Mouse (Mus musculus) CH12.LX (cell line): ENCODE measurements around the gene Gdi2. TPM values are rescaled to one million over a fixed set of nuclear protein-coding genes. Genes with fewer than 3 reads are reported as not detected.

Experiments
- DNase-seq: peaks from one replicate; pipeline ENCODE4 v3.0.0-alpha.2; 2013; ENCODE audit errors: extremely low read depth
- H3K27ac ChIP-seq: 2 replicates; pipeline ENCODE4 v1.5.1; 2012; ENCODE audit warnings: low read depth, mild to moderate bottlenecking, control low read depth, moderate library complexity; ENCODE audit not compliant: insufficient read depth
- H3K27me3 ChIP-seq: replicated peaks from 2 replicates; pipeline ENCODE3; 2012; ENCODE audit warnings: inconsistent platforms
- H3K36me3 ChIP-seq, 2 experiments: replicated peaks in 1 of 2; 2 replicates each; pipeline versions ENCODE3 to v1.6.1; 2012; ENCODE audit warnings: inconsistent platforms in 1 of 2, low read length in 1 of 2, mild to moderate bottlenecking in 1 of 2, mixed read lengths in 1 of 2, moderate library complexity in 1 of 2; ENCODE audit not compliant: control insufficient read depth in 1 of 2, insufficient read depth in 1 of 2
- H3K4me1 ChIP-seq, 2 experiments: 2 replicates each; pipeline ENCODE4 v1.6.1; 2012; ENCODE audit warnings: inconsistent platforms in 1 of 2, moderate library complexity in 1 of 2; ENCODE audit not compliant: insufficient read depth in 2 of 2, control insufficient read depth in 1 of 2
- H3K4me2 ChIP-seq: 2 replicates; pipeline ENCODE4 v1.6.1; 2012; ENCODE audit warnings: low read depth, mild to moderate bottlenecking, control low read depth; ENCODE audit not compliant: poor library complexity, insufficient read depth, severe bottlenecking
- H3K4me3 ChIP-seq, 3 experiments: fragments of 150-350 bp in 1 of 3; sonication (generic) in 1 of 3; replicated peaks in 1 of 3; 2 replicates each; pipeline versions ENCODE3 to v1.5.1; 2011 to 2012; ENCODE audit warnings: low read depth in 2 of 3, low read length in 2 of 3, mild to moderate bottlenecking in 2 of 3, moderate library complexity in 2 of 3, control low read depth in 1 of 3, improper control_type of control experiment in 1 of 3, inconsistent platforms in 1 of 3, mixed read lengths in 1 of 3; ENCODE audit not compliant: poor library complexity in 1 of 3
- H3K79me2 ChIP-seq: replicated peaks from 2 replicates; pipeline ENCODE4 v1.6.1; 2012; ENCODE audit warnings: mild to moderate bottlenecking, moderate library complexity; ENCODE audit not compliant: control insufficient read depth, poor library complexity, insufficient read depth, severe bottlenecking; ENCODE audit errors: extremely low read depth
- H3K9ac ChIP-seq: 2 replicates; pipeline ENCODE4 v1.6.1; 2012; ENCODE audit warnings: low read depth, mild to moderate bottlenecking, control low read depth, moderate library complexity; ENCODE audit not compliant: insufficient read depth
- H3K9me3 ChIP-seq: replicated peaks from 2 replicates; pipeline ENCODE3; 2012; ENCODE audit warnings: low read length, inconsistent platforms, mixed read lengths
- BHLHE40 ChIP-seq: IDR thresholded peaks from 2 replicates; pipeline ENCODE4 v1.6.1; 2011; ENCODE audit warnings: mild to moderate bottlenecking, low read depth, low read length, improper control_type of control experiment
- CHD1 ChIP-seq: IDR thresholded peaks from 2 replicates; pipeline ENCODE4 v1.6.1; 2012; ENCODE audit warnings: low read depth, low read length, improper control_type of control experiment, inconsistent platforms
- CHD2 ChIP-seq: IDR thresholded peaks from 2 replicates; pipeline ENCODE4 v1.6.1; 2011; ENCODE audit warnings: low read length, improper control_type of control experiment
- CTCF ChIP-seq, 2 experiments: IDR thresholded peaks in 1 of 2; conservative IDR thresholded peaks in 1 of 2; 2 replicates each; pipeline ENCODE4 v1.5.1; 2011 to 2012; ENCODE audit warnings: low read depth in 2 of 2, low read length in 2 of 2, improper control_type of control experiment in 1 of 2, inconsistent platforms in 1 of 2, mild to moderate bottlenecking in 1 of 2, moderate library complexity in 1 of 2
- E2F4 ChIP-seq: IDR thresholded peaks from 2 replicates; pipeline ENCODE4 v1.6.1; 2011; ENCODE audit warnings: low read depth, low read length, improper control_type of control experiment; ENCODE audit not compliant: insufficient replicate concordance
- ELF1 ChIP-seq: IDR thresholded peaks from 2 replicates; pipeline ENCODE4 v1.6.1; 2014; ENCODE audit warnings: low read depth, mild to moderate bottlenecking, inconsistent platforms, low read length, improper control_type of control experiment
- EP300 ChIP-seq: IDR thresholded peaks from 2 replicates; pipeline ENCODE4 v1.6.1; 2011; ENCODE audit warnings: low read length, improper control_type of control experiment
- ETS1 ChIP-seq: conservative IDR thresholded peaks from 2 replicates; pipeline ENCODE4 v1.6.1; 2012; ENCODE audit warnings: low read depth, mild to moderate bottlenecking, inconsistent platforms, low read length, improper control_type of control experiment, moderate library complexity
- GABPA ChIP-seq: IDR thresholded peaks from 2 replicates; pipeline ENCODE4 v1.6.1; 2012; ENCODE audit warnings: low read depth, low read length, improper control_type of control experiment, inconsistent platforms; ENCODE audit not compliant: insufficient replicate concordance
- HCFC1 ChIP-seq: IDR thresholded peaks from 2 replicates; pipeline ENCODE4 v1.6.1; 2012; ENCODE audit warnings: low read depth, mild to moderate bottlenecking, inconsistent platforms, low read length, improper control_type of control experiment
- IRF4 ChIP-seq: IDR thresholded peaks from 2 replicates; pipeline ENCODE4 v1.6.1; 2014; ENCODE audit warnings: low read depth, mild to moderate bottlenecking, inconsistent platforms, low read length, improper control_type of control experiment
- JUN ChIP-seq: IDR thresholded peaks from 2 replicates; pipeline ENCODE4 v1.6.1; 2011; ENCODE audit warnings: low read depth, mild to moderate bottlenecking, low read length, improper control_type of control experiment, moderate library complexity; ENCODE audit not compliant: insufficient read depth
- JUND ChIP-seq: conservative IDR thresholded peaks from 2 replicates; pipeline ENCODE4 v1.6.1; 2011; ENCODE audit warnings: low read depth, low read length, improper control_type of control experiment
- KAT2A ChIP-seq: IDR thresholded peaks from 2 replicates; pipeline ENCODE4 v1.6.1; 2012; ENCODE audit warnings: low read length, improper control_type of control experiment, inconsistent platforms; ENCODE audit not compliant: insufficient replicate concordance
- MAFK ChIP-seq: IDR thresholded peaks from 2 replicates; pipeline ENCODE4 v1.6.1; 2011; ENCODE audit warnings: low read length, improper control_type of control experiment; ENCODE audit not compliant: insufficient replicate concordance
- MAX ChIP-seq: IDR thresholded peaks from 2 replicates; pipeline ENCODE4 v1.6.1; 2011; ENCODE audit warnings: low read length, improper control_type of control experiment
- MAZ ChIP-seq: IDR thresholded peaks from 2 replicates; pipeline ENCODE4 v1.6.1; 2012; ENCODE audit warnings: low read depth, mild to moderate bottlenecking, inconsistent platforms, low read length, improper control_type of control experiment, moderate library complexity
- MEF2A ChIP-seq: IDR thresholded peaks from 2 replicates; pipeline ENCODE4 v1.6.1; 2014; ENCODE audit warnings: low read depth, mild to moderate bottlenecking, inconsistent platforms, low read length, improper control_type of control experiment, borderline replicate concordance
- MXI1 ChIP-seq: IDR thresholded peaks from 2 replicates; pipeline ENCODE4 v1.6.1; 2011; ENCODE audit warnings: mild to moderate bottlenecking, low read depth, low read length, improper control_type of control experiment
- MYC ChIP-seq: IDR thresholded peaks from 2 replicates; pipeline ENCODE4 v1.6.1; 2011; ENCODE audit warnings: low read depth, mild to moderate bottlenecking, improper control_type of control experiment, low read length
- NELFE ChIP-seq: IDR thresholded peaks from 2 replicates; pipeline ENCODE4 v1.6.1; 2011; ENCODE audit warnings: low read depth, low read length, improper control_type of control experiment
- NRF1 ChIP-seq: IDR thresholded peaks from 2 replicates; pipeline ENCODE4 v1.6.1; 2014; ENCODE audit warnings: low read depth, mild to moderate bottlenecking, inconsistent platforms, low read length, improper control_type of control experiment, moderate library complexity
- PAX5 ChIP-seq: IDR thresholded peaks from 2 replicates; pipeline ENCODE4 v1.6.1; 2012; ENCODE audit warnings: low read length, inconsistent platforms, mixed read lengths
- POLR2A ChIP-seq: IDR thresholded peaks from 2 replicates; pipeline ENCODE4 v1.6.1; 2011; ENCODE audit warnings: low read depth, mild to moderate bottlenecking, improper control_type of control experiment, low read length
- POLR2AphosphoS2 ChIP-seq: IDR thresholded peaks from 2 replicates; pipeline ENCODE4 v1.6.1; 2011; ENCODE audit warnings: low read depth, low read length, improper control_type of control experiment
- RAD21 ChIP-seq: IDR thresholded peaks from 2 replicates; pipeline ENCODE4 v1.6.1; 2011; ENCODE audit warnings: low read depth, mild to moderate bottlenecking, low read length, improper control_type of control experiment, moderate library complexity
- RCOR1 ChIP-seq: conservative IDR thresholded peaks from 2 replicates; pipeline ENCODE4 v1.6.1; 2012; ENCODE audit warnings: low read depth, mild to moderate bottlenecking, inconsistent platforms, low read length, improper control_type of control experiment
- SIN3A ChIP-seq: IDR thresholded peaks from 2 replicates; pipeline ENCODE4 v1.6.1; 2012; ENCODE audit warnings: low read length, improper control_type of control experiment, inconsistent platforms
- SMC3 ChIP-seq: IDR thresholded peaks from 2 replicates; pipeline ENCODE4 v1.6.1; 2011; ENCODE audit warnings: low read depth, low read length, improper control_type of control experiment
- TBP ChIP-seq: conservative IDR thresholded peaks from 2 replicates; pipeline ENCODE4 v1.6.1; 2011; ENCODE audit warnings: low read depth, low read length, improper control_type of control experiment
- TCF12 ChIP-seq: IDR thresholded peaks from 2 replicates; pipeline ENCODE4 v1.6.1; 2014; ENCODE audit warnings: low read depth, mild to moderate bottlenecking, inconsistent platforms, low read length, improper control_type of control experiment
- UBTF ChIP-seq: IDR thresholded peaks from 2 replicates; pipeline ENCODE4 v1.6.1; 2012; ENCODE audit warnings: low read depth, mild to moderate bottlenecking, inconsistent platforms, low read length, improper control_type of control experiment, moderate library complexity
- USF1 ChIP-seq: IDR thresholded peaks from 2 replicates; pipeline ENCODE4 v1.6.1; 2014; ENCODE audit warnings: low read depth, mild to moderate bottlenecking, inconsistent platforms, low read length, improper control_type of control experiment
- USF2 ChIP-seq: conservative IDR thresholded peaks from 2 replicates; pipeline ENCODE4 v1.6.1; 2011; ENCODE audit warnings: low read depth, low read length, improper control_type of control experiment
- ZC3H11A ChIP-seq: IDR thresholded peaks from 2 replicates; pipeline ENCODE4 v1.6.1; 2012; ENCODE audit warnings: low read depth, mild to moderate bottlenecking, inconsistent platforms, low read length, improper control_type of control experiment
- ZKSCAN1 ChIP-seq: IDR thresholded peaks from 2 replicates; pipeline ENCODE4 v1.6.1; 2012; ENCODE audit warnings: low read depth, inconsistent platforms, low read length, improper control_type of control experiment, borderline replicate concordance
- ZMIZ1 ChIP-seq: IDR thresholded peaks from 2 replicates; pipeline ENCODE4 v1.6.1; 2012; ENCODE audit warnings: low read depth, mild to moderate bottlenecking, inconsistent platforms, low read length, improper control_type of control experiment
- ZNF384 ChIP-seq: IDR thresholded peaks from 2 replicates; pipeline ENCODE4 v1.6.1; 2012; ENCODE audit warnings: low read depth, low read length, improper control_type of control experiment, inconsistent platforms
- dilution Hi-C: fragments of 300-500 bp; cut with MboI; formaldehyde crosslinking; loops from 2 replicates; pipeline ENCODE4 v1.14.3; 2020; ENCODE audit warnings: low sequenced_read_pairs; ENCODE audit not compliant: extremely low pct_unique_long_range_greater_than_20kb, extremely low pct_ligation_motif_present
- in situ Hi-C: fragments of 300-500 bp; cut with MboI; formaldehyde crosslinking; loops from 3 replicates; pipeline ENCODE4 v1.14.3; 2019; ENCODE audit warnings: low sequenced_read_pairs, low pct_ligation_motif_present, low pct_unique_long_range_greater_than_20kb, mixed read lengths
- polyA plus RNA-seq: library from polyadenylated mRNA; unstranded; fragments of >175 nt; gene quantifications from 2 replicates; pipeline ENCODE4 v1.2.1, GENCODE M21; 2012; ENCODE audit warnings: low read depth; ENCODE audit not compliant: insufficient read length
- total RNA-seq, 2 experiments: library from RNA; depleted of rRNA; stranded (reverse); fragments of 300-350 nt in 1 of 2; fragments of >200 nt in 1 of 2; gene quantifications; 2 replicates each; pipeline ENCODE4 v1.2.3; 2012 to 2014

Gdi2 gene
- total and polyA plus RNA-seq, 3 experiments = 263 to 655 (median 609) TPM

DNA sequence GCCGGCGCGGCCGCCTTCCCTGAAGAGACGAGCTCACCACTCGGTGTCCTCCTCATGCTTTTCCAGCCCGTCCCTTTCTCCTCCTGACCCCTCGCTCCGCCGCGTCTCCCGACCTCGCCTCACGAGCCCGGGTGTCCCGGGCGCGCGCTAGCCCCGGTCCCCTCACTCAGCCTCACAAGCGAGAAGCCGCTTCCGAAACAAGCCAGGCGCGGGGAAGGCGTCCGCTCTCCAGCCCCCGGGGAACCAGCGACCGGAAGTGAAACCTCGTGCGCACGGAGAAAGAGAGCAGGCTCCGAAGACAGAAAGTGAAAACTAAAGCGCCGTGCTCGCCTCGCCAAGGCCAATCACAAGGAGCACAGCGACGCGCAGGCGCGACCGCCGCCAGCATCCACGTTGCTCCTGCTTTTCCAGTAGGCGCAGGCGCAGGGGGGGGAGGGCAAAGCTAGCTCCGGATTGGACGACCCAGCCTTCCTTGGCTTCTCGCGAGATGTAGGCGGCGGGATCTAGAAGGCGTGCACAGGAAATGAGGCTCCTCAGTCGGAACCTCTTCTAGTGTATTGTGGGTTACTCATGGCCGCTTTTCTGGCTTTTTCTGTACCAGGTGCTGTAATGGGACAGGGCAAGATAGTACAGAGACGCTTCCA lies 73.1 kb downstream of the Gdi2 start, which contains the start of gene Fam208b:
Gene Fam208b (minus strand): TSS at position 314 of the 644 bp plus-strand sequence.
- Histone ChIP-seq H3K27me3 (no peaks in the 10 kb centered on the region), H3K9ac (peak within 1 kb of the TSS; percentile 86), H3K9me3 (no peaks in the 10 kb centered on the region), H3K4me2 (peak within 1 kb of the TSS; percentile 53), H3K4me1 (peaks cover 0 to 8% of the 10 kb centered on the region in 2 experiments; a peak in 2 of 4 replicates), H3K4me3 (peak within 1 kb of the TSS; percentile 98 to 100 (median 99)), H3K79me2 (peaks cover 24% of the 10 kb centered on the region), H3K27ac (peak within 1 kb of the TSS; percentile 94), H3K36me3 (peaks cover 0 to 2% of the 10 kb centered on the region in 2 experiments)
- dilution Hi-C loops = no loop called here
- TF ChIP-seq NELFE = peak; percentile 89
- TF ChIP-seq JUN = no peak
- peak; percentile 73; the same call in 1 of the 2 replicates for TF ChIP-seq MEF2A
- no peak for TF ChIP-seq MAFK
- peak; percentile 93 for TF ChIP-seq TBP
- peak; percentile 97 for TF ChIP-seq BHLHE40
- peak; percentile 84; the same call in 1 of the 2 replicates for TF ChIP-seq POLR2AphosphoS2
- TF ChIP-seq ZC3H11A = no peak
- TF ChIP-seq E2F4 = no peak
- TF ChIP-seq MAZ = no peak
- no peak for TF ChIP-seq JUND
- no peak for TF ChIP-seq ZKSCAN1
- TF ChIP-seq UBTF = peak; percentile 61; the same call in 1 of the 2 replicates
- peak; percentile 94 for TF ChIP-seq POLR2A
- no peak for TF ChIP-seq PAX5
- peak; percentile 93 for TF ChIP-seq ETS1
- no peak for TF ChIP-seq SMC3
- TF ChIP-seq USF2 = no peak
- TF ChIP-seq NRF1 = peak; percentile 98
- TF ChIP-seq KAT2A = no peak
- no peak for TF ChIP-seq RAD21
- peak; percentile 87 for TF ChIP-seq MYC
- peak; percentile 79; the same call in 1 of the 2 replicates for TF ChIP-seq SIN3A
- peak; percentile 80 for TF ChIP-seq ZMIZ1
- peak; percentile 96 for TF ChIP-seq MAX
- TF ChIP-seq CHD2 = peak; percentile 100
- TF ChIP-seq ELF1 = peak; percentile 86
- peak; percentile 86 for TF ChIP-seq MXI1
- peak; percentile 86 for TF ChIP-seq HCFC1
- peak; percentile 24; the same call in 1 of the 2 replicates for TF ChIP-seq EP300
- no peak for TF ChIP-seq USF1
- peak; percentile 97 for TF ChIP-seq IRF4
- TF ChIP-seq CHD1 = no peak
- peak; percentile 80; the same call in 1 of the 2 replicates for TF ChIP-seq TCF12
- TF ChIP-seq ZNF384 = no peak
- 0 out of 2 replicates have a peak, but pooled peaks have one; percentile 56 for TF ChIP-seq RCOR1
- TF ChIP-seq GABPA = no peak
- TF ChIP-seq CTCF (conservative IDR thresholded peaks at IDR 0.05 in 1 of 2, IDR thresholded peaks at IDR 0.05 in 1 of 2; ENCODE audit: low read depth in 2 of 2, low read length in 2 of 2) = no peak
- DNase-seq = peak; percentile 99
- in situ Hi-C loops = no loop called here
